Mouse (Mus musculus): ENCODE measurements around the gene Ephb2.

The Ephb2 gene

DNA sequence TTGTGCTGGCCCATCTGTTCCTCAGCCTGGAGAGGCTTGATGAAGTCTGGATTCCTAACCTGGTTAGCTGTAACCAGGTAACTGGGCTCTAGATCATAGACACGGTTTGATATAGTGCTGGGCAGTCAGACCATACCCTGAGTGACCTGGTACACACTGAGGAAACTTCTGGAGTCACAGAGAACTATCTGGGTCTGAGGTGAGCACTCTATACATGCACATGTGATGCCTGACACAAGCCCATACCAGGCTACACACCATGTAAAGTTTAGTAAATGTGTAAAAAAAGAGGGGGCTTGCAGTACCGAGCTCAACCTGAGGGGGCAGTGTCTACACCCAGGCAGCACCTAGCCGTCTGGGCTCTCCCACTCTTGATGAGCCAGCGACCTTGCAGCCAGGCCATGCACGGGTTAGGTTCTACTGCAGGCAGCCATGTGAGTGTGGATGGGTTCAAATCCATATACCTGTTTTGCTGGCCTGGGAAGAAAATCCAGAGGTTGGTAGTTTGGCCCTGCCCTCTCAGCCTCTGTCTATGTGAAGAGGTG, 139.3 kb downstream of the Ephb2 start:
- peak; percentile 62 for DNase-seq

DNA sequence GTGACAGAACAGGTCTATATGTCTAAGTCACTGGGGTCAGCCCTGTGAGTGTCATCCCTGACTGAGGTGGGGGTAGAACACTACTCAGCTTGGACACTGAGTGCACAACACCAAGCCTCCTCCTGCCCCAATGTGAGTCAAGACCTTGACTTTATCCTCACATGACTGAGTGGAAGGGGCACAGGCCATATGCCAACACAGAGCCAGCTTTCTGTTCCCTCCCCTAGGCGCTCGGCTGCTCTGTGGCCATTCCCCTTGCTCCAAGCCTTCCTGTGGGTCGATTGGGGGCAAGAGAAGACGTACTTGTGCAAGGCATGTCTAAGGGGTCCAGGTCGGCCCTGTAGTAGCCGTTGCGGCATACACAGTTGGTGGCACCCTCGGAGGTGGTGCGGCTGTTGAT, 140.1 kb downstream of the Ephb2 start:
- DNase-seq: no peak

DNA sequence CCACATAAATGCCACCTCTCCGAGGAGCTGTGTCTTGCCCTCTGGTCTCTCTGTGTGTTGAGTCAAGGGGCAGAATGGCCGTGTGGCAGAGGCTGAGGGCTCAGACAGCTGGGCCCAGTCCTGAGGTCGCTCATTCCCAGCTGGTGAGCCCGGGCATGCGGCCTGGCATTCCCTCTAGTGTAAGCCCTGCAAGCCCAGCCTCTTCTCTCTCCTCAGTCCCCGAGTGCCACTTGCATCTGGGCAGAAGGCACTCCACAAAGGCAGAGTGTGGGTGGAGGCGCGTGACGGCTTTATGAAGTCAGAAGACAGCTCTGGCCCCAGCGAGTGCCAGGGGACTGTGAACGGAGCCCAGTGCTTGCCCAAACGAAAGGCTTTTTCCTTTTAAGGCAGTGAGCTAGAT, 145.8 kb downstream of the Ephb2 start:
- peak; percentile 10 for DNase-seq

DNA sequence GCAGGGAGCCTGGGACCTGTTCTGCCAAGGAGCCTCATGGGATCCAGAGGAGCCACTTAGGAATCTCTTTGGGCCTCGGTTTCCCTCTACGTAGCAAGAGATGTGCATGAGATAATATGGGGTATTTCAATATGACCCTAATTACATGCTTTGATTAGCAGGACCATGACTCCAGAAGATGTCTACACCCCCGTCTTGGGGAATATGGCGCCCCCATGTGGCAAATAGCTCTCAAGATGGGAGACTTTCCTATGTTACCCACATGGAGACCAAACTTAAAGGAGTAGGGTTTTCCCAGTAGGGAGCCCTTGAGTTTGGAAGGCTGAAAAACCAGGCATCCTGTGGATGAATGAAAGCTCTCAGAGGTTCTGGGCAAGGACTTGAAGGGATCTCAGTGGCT, 147.7 kb downstream of the Ephb2 start:
- DNase-seq: no peak

DNA sequence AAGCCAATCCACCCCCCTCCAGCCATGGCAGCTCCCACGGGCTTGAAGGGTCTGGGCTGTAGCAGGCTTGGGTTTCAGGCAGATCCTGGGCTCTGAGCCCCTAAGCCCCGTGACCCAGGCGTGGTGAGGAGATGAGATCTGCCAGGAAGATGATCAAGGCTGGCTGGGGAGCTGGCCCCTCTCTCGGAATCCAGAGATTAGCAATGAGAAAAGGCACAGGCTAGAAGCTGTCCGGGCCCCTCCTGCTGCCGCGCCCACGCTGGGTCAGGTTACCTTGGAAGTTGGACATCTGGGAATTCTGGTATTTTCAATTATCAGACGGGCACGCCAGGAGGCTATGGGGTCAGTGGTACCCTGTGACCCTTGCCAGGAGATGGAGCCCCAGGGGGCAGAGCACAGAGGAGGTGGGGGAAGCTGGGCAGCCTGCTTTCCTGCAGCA, 150.3 kb downstream of the Ephb2 start:
- DNase-seq: no peak

DNA sequence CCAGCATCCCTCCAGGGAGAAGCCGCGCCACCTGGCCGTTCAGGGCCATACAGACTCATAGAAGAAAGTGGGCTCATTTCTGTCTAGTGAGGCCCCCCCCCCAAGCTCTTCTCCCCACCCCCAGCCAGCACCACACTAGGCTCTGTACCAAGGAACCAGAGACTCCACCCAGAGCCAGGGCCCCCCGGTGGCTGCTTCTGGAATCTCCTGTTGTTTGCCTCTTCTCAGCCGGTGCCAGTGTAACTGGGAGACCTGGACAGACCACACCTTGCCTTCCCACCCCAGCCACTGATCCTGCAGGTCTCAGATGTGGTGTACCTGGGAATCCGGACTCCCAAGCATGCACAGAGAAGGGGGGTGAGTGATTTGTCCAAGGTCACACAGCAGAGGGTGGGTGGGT, 151.3 kb downstream of the Ephb2 start:
- no peak for DNase-seq

DNA sequence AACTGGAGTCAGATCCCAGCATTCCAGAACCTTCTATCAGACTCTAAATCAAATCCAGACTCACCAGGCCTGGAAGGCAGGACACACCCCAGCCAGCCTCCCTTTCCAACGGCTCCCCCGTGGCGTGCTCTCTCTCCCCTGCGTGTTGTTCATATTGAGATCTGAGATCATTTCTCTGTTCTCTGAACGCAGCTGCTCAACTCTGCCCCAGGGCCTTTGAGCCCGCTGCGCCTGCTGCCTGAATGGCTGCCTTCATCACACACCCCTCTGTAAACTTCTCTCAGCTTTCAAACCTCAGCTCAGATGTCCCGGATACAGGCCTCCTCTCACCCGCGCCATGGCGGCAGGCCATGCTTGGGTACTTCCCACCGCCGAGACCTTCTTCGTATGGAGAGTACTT, 155.1 kb downstream of the Ephb2 start:
- no peak for DNase-seq

DNA sequence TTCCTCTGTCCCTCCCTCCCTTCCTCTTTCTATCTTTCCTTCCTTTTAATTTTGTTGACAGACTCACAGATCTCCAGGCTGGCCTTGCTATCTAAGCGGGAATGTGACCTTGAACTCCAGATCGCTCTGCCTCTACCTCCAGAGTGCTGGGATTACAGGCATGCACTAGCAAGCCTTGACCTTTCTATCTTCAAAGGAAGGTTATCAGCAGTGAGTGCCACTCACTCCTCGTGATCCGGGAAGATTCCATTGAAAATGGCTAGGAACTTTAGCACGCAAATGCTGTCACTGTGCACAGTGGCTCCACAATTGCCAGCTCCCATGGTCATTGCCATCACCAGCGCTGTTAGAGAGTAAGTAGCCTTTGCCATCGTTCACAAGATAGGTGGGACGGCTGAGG, 156.6 kb downstream of the Ephb2 start:
- DNase-seq: no peak

DNA sequence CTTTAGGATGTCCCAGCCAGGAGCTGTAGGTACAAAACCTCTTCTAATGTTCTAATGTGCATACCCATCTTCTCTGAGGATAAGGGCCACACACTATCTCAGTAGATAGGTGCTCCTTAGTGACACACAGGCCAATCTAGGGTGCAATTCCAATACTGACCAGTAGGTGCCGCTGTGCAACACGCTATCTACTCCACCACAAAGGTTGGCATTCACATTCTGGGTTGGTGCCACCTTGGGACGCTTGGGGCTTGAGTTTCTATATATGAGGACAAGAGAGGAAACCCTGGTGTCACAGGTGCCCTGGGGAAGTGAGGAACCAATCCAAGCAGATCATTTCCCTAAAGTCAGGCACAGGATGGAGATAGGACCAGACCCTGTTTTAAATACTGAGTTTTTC, 157.3 kb downstream of the Ephb2 start:
- DNase-seq: peak; percentile 87

DNA sequence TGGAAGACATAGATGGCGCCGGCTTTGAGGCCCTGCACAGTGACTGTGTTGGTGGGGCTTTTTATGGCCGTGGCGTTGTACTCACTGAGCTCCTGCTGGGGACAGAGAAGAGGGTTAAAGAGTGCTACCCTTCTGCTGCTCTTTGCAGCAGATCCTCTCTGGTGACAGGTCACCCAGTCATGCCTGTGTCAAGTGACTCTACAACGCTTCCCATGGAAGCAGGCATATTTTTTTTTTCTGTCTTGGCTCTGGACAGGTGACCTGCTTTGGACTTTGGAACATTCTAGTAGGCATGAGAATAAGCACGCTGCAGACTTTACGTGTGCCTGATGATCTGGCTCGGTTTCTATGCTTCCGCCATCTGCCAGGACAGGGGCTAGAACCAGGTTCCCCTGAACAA, 160.3 kb downstream of the Ephb2 start:
- no peak for DNase-seq

DNA sequence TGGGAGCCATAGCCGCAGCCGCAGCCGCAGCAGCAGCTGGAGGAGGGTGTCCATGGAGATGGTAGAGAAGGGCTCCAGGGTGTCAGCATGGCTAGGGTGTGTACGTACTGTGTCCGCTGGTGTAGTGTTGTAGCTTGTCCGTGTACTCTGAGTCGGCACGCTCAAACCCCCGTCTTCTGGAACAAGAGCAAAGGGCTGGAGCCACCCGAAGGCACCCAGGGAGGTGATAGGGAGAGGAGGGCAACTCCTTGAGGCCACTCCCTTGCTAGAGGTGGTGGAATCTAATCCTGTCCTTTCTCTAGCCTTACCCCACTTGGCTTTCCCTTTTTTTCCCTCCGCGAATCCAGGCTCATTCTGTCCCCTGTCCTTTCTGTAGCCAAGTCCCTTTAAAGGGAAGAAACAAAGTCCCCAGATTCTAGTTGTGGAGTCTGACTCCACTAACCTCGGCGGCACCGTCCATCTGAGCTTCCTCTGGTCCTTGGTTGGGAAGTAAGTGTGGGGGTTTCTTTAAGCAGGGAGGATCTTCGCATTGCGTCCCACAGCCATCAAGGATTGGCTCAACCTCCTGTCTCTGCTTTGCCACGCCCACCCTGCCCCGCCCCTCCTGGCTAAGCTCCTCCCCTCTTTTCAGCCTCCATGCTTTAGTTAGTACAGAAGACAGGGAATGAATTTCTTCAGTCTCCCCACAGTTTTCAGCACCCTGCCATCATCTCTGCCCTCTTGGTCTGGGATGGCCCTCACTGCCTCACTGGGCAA, 163.3 kb downstream of the Ephb2 start:
- no peak for DNase-seq

DNA sequence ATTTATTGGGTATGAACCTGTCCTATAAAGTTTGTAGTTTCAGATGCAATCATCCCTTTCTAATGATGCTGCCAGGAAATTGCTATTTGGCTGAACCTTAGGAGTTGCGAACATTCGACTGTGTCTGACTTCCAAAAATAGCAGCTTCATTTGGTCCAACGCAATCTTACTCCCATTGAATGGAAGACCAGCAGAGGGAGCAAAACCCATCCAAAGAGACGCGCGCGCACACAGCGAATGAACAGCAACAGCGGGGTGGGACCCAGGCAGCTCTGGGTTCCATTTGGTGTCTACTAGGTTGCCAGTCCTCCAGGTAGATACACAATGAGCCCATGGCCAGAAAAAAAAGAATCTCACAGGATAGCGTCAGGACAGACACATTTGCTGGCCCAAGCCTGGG, 168.0 kb downstream of the Ephb2 start:
- DNase-seq: no peak

DNA sequence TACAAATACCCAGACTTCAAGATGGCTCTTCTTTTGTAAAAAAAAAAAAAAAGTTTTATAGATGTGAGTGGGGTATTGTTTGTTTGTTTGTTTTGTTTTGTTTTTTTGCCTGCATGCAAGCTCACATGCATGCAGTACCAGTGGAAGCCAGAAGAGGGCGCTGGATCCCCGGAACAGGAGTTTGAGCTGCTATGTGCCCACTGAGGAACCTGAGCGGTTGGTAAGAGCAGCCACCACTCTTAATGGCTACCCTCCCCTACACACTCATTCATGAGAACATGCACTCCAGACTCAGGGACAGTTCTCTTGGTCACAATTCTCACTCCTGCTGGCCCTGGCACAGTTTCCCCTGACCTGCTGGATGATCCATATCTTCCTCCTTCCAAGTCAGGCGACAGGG, 169.8 kb downstream of the Ephb2 start:
- DNase-seq: no peak

DNA sequence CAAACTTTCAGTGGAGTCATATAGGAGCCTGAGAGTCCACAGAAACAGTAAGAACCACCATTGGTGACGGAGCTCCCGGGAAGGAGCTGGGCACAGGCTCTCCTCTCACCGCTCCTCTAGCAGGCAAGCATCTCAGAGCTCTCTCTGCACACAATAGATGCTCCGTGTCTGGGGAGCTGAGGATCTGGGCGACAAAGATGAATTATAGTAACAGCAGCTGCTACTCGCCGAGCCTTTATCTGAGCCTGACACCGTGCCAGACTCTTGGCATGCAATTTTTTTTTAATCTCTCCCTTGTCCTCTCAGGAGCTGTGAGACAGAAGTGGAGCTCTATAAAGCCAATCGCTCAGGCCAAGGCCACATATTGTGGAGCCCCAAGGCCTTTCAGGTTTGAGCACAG, 170.7 kb downstream of the Ephb2 start:
- no peak for DNase-seq

DNA sequence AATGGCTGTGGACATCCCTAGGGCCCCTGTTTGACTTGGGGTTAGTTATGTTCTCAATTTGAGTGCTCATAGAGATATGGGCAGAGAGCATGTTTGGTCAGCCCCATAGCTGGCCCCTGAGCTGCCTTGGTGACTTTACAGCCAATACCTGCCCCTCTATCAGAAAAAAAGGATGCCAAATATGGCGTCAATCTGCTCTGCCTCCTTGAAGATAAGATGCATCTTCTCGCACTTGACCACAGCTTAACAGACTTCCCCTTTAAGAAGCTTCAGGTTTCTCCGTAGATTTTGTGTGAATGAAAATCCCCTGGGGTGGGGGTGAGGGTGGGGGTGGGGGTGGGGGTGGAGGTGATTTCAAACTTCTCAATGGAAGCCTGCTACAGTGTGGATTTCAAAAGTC, 177.9 kb downstream of the Ephb2 start:
- no peak for DNase-seq

DNA sequence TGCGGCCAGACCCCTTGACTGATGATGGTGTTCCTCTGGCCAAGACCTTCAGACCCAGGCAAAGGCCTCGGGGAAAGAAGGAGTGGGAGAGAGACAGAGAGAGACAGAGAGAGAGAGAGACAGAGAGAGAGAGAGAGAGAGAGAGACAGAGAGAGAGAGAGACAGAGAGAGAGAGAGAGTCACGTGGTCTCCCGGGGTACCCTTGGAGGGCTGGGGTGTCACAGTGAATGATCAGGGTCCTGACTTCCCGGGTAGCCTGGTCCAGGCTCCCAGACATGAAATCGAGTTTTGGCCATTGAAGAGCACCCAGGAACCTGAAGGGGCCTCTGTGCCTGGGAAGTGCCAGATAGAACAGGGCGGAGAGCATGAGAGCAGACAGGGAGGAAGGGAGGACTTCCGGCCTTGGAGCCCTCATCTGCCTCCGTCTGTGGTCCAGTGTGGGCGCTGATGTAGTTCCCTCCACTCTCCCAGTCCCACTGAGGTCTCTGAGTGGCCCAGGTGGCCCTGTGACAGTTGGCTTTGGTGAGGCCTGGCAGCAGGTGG, 182.0 kb downstream of the Ephb2 start:
- no peak for DNase-seq

DNA sequence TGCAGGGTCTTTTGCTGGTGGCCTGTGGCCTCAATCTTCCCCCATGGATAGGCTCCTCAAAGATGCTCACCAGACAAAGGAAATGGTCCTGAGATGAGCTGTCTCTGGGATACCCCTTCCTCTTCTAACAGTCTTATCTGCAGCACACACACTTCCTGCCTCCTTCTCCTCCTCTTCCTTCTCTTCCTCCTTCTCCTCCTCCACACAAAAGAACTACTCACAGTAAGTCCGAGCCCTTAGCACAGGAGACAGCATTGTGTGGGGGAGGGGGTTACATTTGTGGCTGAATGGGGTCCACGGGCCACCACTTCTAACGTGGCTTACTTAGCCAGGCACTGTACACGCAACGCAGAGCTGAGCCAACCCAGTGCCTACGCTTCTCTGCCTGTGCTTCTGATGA, 182.8 kb downstream of the Ephb2 start:
- no peak for DNase-seq

DNA sequence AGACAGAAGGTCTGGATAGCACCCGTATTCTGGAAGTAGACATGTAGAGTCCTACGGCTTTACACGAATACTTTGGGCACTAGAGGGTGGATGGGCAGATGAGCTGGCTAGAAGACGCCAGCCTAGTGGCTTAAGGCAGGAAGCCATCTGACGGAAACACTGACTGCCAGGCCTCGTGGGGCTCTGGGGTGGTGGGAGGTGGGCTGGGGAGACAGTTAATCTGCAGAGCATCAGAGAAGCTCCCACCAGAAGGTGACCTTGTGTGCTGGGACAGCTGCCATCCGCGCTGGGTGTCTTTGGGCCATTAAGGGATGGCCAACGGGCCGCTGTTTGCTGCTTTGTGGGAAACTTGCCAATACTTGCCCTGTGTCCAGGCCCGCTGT, 183.3 kb downstream of the Ephb2 start:
- DNase-seq: no peak

DNA sequence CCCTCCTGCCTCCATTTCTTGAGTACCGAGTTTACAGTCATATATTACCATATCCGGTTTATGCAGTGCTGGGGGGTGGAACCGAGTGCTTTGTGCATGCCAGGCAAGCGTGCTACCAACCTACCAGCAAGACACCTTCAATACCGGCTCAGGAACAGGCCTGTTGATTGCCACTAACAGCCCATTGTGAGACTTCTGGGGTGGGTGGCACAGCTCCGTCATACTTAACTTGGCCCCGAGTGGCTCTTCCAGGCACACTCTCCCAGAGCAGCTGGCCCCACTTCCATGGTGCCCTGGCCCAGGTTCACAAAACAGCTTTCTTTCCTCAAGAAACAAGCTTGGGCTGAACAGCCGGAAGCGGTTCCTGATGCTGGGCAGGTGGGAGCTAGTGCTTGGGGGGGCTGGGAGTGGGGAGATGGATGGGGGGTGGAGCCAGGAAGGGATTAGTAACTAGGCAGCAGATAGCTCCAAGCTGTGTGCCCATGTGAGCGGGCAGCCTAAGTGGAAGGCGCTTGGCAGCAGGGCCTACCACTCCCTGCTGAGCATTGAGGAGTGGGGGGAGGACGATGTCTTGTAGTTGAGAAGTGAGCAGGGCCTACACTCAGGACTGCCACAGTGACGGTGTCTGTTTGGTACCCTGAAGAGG, 183.8 kb downstream of the Ephb2 start:
- no peak for DNase-seq

DNA sequence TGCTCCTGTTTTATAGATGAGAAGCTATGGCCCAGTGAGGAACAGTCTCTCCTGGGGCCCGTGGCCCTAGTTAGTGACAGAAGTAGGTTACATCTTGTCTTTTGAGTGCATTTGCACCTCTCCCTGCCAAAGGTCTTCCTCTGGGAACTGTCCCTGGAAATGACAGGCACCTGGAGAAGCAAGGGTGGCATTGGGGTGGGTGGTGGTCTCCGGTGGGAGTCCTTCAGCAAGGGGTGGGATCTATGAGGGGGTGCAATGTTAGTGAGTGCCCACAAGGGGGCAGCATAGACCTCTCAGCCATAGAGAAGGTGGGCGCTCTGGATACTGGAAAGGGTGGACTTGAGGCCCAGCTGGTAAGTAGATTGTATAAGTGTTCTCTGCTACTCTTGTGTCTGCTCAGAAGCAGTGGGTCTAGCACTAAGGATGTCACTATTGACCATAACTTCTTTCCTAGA, 184.4 kb downstream of the Ephb2 start:
- DNase-seq: peak; percentile 17

DNA sequence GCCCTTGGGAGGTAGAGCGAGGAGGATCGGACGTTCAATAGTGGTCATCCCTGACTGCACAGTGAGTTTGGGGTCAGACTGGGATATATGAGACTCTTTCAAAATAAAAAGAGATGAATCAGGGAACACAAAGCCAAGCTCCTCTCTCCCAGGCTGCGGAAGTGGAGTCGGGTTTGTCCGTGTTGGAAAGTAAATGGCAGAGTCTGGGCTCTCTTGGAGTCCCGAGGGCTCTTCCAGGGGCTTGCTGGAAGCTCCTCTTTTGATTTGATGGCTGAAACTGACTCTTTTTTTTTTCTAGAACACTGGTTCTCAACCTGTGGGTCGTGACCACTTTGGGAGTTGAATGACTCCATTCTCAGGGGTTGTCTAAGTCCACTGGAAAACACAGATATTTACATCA, 185.5 kb downstream of the Ephb2 start:
- DNase-seq: no peak

DNA sequence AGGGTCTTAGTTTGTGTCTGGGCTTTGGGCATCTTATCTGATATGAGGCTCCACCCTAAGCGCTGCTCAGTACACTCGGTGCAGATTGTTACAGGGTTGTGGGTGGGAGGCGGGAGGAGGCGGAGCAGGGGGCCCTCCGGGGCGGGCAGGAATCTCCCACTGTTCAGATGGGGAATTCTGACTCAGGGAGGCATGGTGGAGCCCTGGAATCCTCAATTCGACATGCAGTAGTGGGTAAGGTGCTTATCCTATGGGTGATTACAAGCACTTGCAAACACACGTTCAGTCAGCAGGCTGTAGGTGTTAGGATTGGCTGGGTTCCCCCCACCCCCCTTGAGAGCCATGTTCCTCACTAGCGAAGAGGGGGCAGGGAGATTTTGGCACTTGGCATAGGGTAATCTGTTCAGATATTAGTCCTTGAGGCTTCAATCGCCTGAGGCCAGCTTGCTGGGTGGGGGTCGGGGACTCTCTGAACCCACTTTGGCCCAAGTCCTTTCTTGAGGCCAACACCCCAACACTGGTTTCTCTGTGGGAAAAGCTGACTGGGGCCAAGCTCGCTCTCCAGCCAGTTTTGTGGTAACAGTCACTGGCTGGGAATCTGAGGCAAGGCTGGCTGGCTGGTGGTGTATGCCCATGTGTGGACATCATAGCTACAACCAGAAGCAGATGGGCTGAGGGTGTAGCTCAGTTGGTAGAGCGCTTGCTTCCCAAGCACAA, 186.2 kb downstream of the Ephb2 start:
- no peak for DNase-seq

DNA sequence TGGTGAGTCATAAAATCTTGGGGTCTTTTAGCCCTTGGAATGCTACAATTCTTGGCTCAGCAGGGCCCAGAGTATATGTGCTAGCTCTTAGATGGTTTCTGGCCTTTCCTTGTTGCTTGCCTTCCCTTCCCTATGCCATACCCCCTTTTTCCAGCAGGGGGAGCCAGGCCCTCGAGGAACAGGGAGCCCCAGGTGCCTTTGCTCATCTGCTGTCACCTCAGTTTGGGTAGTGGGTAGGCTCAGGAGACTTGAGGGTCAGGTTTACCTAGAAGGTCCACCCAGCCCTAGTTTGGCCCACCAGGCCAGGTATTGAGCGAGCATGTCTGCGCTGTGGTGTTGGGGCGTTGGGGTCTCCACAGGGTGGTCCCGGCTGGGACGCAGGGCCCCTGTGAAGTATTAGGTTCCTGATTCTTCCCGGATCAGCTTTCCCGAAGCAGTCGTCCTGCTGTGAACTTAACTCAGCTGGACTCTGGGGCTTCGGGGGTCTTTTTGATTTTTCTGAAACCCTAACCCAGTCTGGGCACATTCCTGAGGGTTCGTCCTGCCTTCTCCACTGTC, 186.8 kb downstream of the Ephb2 start:
- DNase-seq: peak; percentile 85
